Mouse (Mus musculus) megakaryocyte, embryonic 14.5 days (primary cell): ENCODE data around the gene Endod1. TPM values are rescaled to one million over a fixed set of nuclear protein-coding genes. Genes with fewer than 3 reads are reported as not detected.
"Not testable (repeated sequence)": the region's sequence is repeated elsewhere in the genome, so short reads cannot be mapped to it uniquely, and the experiment has no call there.

Experiments used
- H3K27me3 ChIP-seq: replicated peaks from 2 replicates; pipeline ENCODE3; 2012; ENCODE audit warnings: inconsistent platforms
- H3K36me3 ChIP-seq: replicated peaks from 2 replicates; pipeline ENCODE3; 2012; ENCODE audit warnings: low read length, inconsistent platforms, mixed read lengths
- H3K4me1 ChIP-seq: 2 replicates; pipeline ENCODE4 v1.6.1; 2012; ENCODE audit warnings: inconsistent platforms
- H3K4me3 ChIP-seq: replicated peaks from 2 replicates; pipeline ENCODE3; 2012; ENCODE audit warnings: moderate library complexity, mild to moderate bottlenecking, inconsistent platforms
- H3K9me3 ChIP-seq: 2 replicates; pipeline ENCODE4 v1.6.1; 2012; ENCODE audit warnings: inconsistent platforms
- FLI1 ChIP-seq: IDR thresholded peaks from 2 replicates; pipeline ENCODE4 v1.6.1; 2012; ENCODE audit warnings: low read length, inconsistent platforms, mixed read lengths
- GATA1 ChIP-seq: IDR thresholded peaks from 3 replicates; pipeline ENCODE4 v1.6.1; 2012; ENCODE audit warnings: mixed read lengths, low read length, inconsistent platforms, borderline replicate concordance
- polyA plus RNA-seq: library from polyadenylated mRNA; stranded (reverse); fragments of >175 nt; gene quantifications from 2 replicates; pipeline ENCODE4 v1.2.3, GENCODE M21; 2012; ENCODE audit warnings: low replicate concordance; ENCODE audit not compliant: insufficient read depth

Gene Endod1
- polyA plus RNA-seq, 1 experiment = 34.6 TPM

GRCm38 (mm10) chr9:14364719-14365118, 16.6 kb downstream of the Endod1 start:
- H3K4me1 ChIP-seq = peaks cover 92% of the 10 kb centered on the region
- H3K9me3 ChIP-seq = peaks cover 8% of the 10 kb centered on the region
- H3K27me3 ChIP-seq = no peaks in the 10 kb centered on the region
- peak overlapping the region; percentile 80 for H3K4me3 ChIP-seq
- peaks cover 52% of the 10 kb centered on the region for H3K36me3 ChIP-seq
- TF ChIP-seq GATA1 = no peak
- no peak for TF ChIP-seq FLI1

GRCm38 (mm10) chr9:14363540-14363939, 17.8 kb downstream of the Endod1 start:
- peaks cover under 1% of the 10 kb centered on the region for H3K9me3 ChIP-seq
- no peak for TF ChIP-seq GATA1
- TF ChIP-seq FLI1 = no peak
- H3K27me3 ChIP-seq = no peaks in the 10 kb centered on the region
- peaks cover 46% of the 10 kb centered on the region for H3K36me3 ChIP-seq
- peaks cover 80% of the 10 kb centered on the region for H3K4me1 ChIP-seq
- H3K4me3 ChIP-seq = peak overlapping the region; percentile 39

GRCm38 (mm10) chr9:14362068-14362768, 19.1 kb downstream of the Endod1 start:
- TF ChIP-seq GATA1 (no peak), FLI1 (no peak)
- Histone ChIP-seq H3K9me3 (no peaks in the 10 kb centered on the region), H3K27me3 (no peaks in the 10 kb centered on the region), H3K36me3 (peaks cover 51% of the 10 kb centered on the region), H3K4me3 (no peak overlapping the region), H3K4me1 (peaks cover 69% of the 10 kb centered on the region)

- Histone ChIP-seq H3K4me1 (peaks cover 41% of the 10 kb centered on the region), H3K27me3 (no peaks in the 10 kb centered on the region), H3K9me3 (no peaks in the 10 kb centered on the region), H3K36me3 (peaks cover 83% of the 10 kb centered on the region), H3K4me3 (no peak overlapping the region)
- TF ChIP-seq GATA1 = no peak
- TF ChIP-seq FLI1 = no peak
These were observed 24.3 kb downstream of the Endod1 start for GRCm38 (mm10) chr9:14357033-14357432.

- no peak overlapping the region for H3K4me3 ChIP-seq
These were observed 26.5 kb downstream of the Endod1 start for GRCm38 (mm10) chr9:14354852-14355251.

GRCm38 (mm10) chr9:14352337-14352736, 29.0 kb downstream of the Endod1 start:
- Histone ChIP-seq H3K4me1 (peaks cover 58% of the 10 kb centered on the region), H3K9me3 (no peaks in the 10 kb centered on the region), H3K27me3 (no peaks in the 10 kb centered on the region), H3K36me3 (peaks cover 49% of the 10 kb centered on the region), H3K4me3 (no peak overlapping the region)
- TF ChIP-seq FLI1 = no peak
- TF ChIP-seq GATA1 = no peak

More at GRCm38 (mm10) chr9:14354852-14355251, 26.5 kb downstream of the Endod1 start:
- Histone ChIP-seq H3K4me1 (peaks cover 41% of the 10 kb centered on the region), H3K27me3 (no peaks in the 10 kb centered on the region), H3K9me3 (no peaks in the 10 kb centered on the region), H3K36me3 (peaks cover 66% of the 10 kb centered on the region)
- TF ChIP-seq GATA1 = no peak
- TF ChIP-seq FLI1 = no peak

- H3K4me3 ChIP-seq = no peak overlapping the region
- H3K27me3 ChIP-seq = no peaks in the 10 kb centered on the region
- H3K9me3 ChIP-seq = no peaks in the 10 kb centered on the region
- peaks cover 59% of the 10 kb centered on the region for H3K4me1 ChIP-seq
- no peak for TF ChIP-seq FLI1
- TF ChIP-seq GATA1 = no peak
- peaks cover 34% of the 10 kb centered on the region for H3K36me3 ChIP-seq
These were observed 30.5 kb downstream of the Endod1 start for GRCm38 (mm10) chr9:14350787-14351186.

- Histone ChIP-seq H3K4me1 (peaks cover 67% of the 10 kb centered on the region), H3K9me3 (no peaks in the 10 kb centered on the region), H3K36me3 (peaks cover 21% of the 10 kb centered on the region), H3K27me3 (no peaks in the 10 kb centered on the region), H3K4me3 (no peak overlapping the region)
- TF ChIP-seq FLI1 = no peak
- no peak for TF ChIP-seq GATA1
These were observed 31.9 kb downstream of the Endod1 start for GRCm38 (mm10) chr9:14349380-14349779.

- H3K4me1 ChIP-seq = peaks cover 65% of the 10 kb centered on the region
- H3K36me3 ChIP-seq = peaks cover 11% of the 10 kb centered on the region
- peaks cover 2% of the 10 kb centered on the region for H3K27me3 ChIP-seq
- H3K4me3 ChIP-seq = no peak overlapping the region
- TF ChIP-seq GATA1 = no peak
- TF ChIP-seq FLI1 = no peak
- no peaks in the 10 kb centered on the region for H3K9me3 ChIP-seq
These were observed 32.9 kb downstream of the Endod1 start for GRCm38 (mm10) chr9:14348416-14348815.

- not testable (repeated sequence) for H3K36me3 ChIP-seq, H3K9me3 ChIP-seq, H3K4me3 ChIP-seq
- Histone ChIP-seq H3K27me3 (peaks cover 11% of the 10 kb centered on the region), H3K4me1 (peaks cover 45% of the 10 kb centered on the region)
These were observed 35.4 kb downstream of the Endod1 start for GRCm38 (mm10) chr9:14345866-14346265.

GRCm38 (mm10) chr9:14342041-14342668, 39.2 kb downstream of the Endod1 start:
- TF ChIP-seq FLI1 (no peak), GATA1 (no peak)
- no peak overlapping the region for H3K4me3 ChIP-seq
- peaks cover 26% of the 10 kb centered on the region for H3K4me1 ChIP-seq
- H3K9me3 ChIP-seq = no peaks in the 10 kb centered on the region
- peaks cover 33% of the 10 kb centered on the region for H3K27me3 ChIP-seq
- no peaks in the 10 kb centered on the region for H3K36me3 ChIP-seq
